Mouse (Mus musculus): ENCODE data around the gene Cyb5r3. TPM values are rescaled to one million over a fixed set of nuclear protein-coding genes. Genes with fewer than 3 reads are reported as not detected.

The Cyb5r3 gene
- total and polyA plus RNA-seq, 3 experiments = 35.7 to 102 (median 59.1) TPM

DNA sequence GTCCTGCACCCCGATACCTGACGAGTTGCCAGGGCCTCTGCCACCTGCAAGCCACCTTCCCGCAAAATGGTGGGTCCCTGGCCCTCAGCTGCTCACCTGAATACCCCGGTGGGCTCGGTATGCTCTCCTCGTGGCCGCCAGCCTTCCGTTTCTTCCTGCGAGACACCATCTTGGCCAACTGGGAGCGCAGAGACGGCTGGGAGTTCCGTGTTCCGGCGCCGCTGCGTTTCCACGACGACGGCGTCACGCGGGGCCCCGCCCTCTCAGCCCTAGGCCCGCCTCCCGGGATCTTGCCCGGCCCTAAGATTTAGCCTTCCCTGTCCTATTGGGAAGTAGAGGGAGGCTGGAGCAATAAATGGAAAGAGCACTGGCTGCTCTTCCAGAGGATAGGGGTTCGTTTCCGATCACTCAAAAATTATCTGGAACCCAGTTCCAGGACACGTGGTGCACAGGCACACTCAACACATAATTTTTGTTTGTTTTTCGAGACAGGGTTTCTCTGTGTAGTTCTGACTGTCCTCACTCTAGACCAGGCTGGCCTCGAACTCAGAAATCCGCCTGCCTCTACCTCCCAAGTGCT lies 49.7 kb downstream of the Cyb5r3 start, which contains the start of gene Rrp7a (continued):
- no peak for TF ChIP-seq NRF1 (IDR thresholded peaks at IDR 0.05; ENCODE audit: low read depth, low read length)
- TF ChIP-seq ETS1 (conservative IDR thresholded peaks at IDR 0.05; ENCODE audit: low read depth, low read length) = no peak
- TF ChIP-seq MXI1 (IDR thresholded peaks at IDR 0.05; ENCODE audit: low read depth, low read length) = peak; percentile 91
- TF ChIP-seq MAFK (IDR thresholded peaks at IDR 0.05; ENCODE audit: insufficient replicate concordance, low read length) = no peak
- TF ChIP-seq POLR2AphosphoS2 (IDR thresholded peaks at IDR 0.05; ENCODE audit: low read depth, low read length) = peak; percentile 62; the same call in 1 of the 2 replicates
- TF ChIP-seq MAZ (IDR thresholded peaks at IDR 0.05; ENCODE audit: low read depth, low read length) = no peak
- TF ChIP-seq USF1 (IDR thresholded peaks at IDR 0.05; ENCODE audit: low read depth, low read length) = peak; percentile 48; the same call in 1 of the 2 replicates
- TF ChIP-seq CHD1 (IDR thresholded peaks at IDR 0.05; ENCODE audit: low read depth, low read length) = no peak
- TF ChIP-seq RCOR1 (conservative IDR thresholded peaks at IDR 0.05; ENCODE audit: low read depth, low read length) = no peak
- no peak for TF ChIP-seq MEF2A (IDR thresholded peaks at IDR 0.05; ENCODE audit: borderline replicate concordance, low read depth, low read length)
- TF ChIP-seq MYC (IDR thresholded peaks at IDR 0.05; ENCODE audit: low read depth, low read length) = peak; percentile 45; the same call in 1 of the 2 replicates
- TF ChIP-seq SIN3A (IDR thresholded peaks at IDR 0.05; ENCODE audit: low read length) = peak; percentile 98
- TF ChIP-seq MAX (IDR thresholded peaks at IDR 0.05; ENCODE audit: low read length) = no peak; the same call in 1 of the 2 replicates

GRCm38 (mm10) chr15:83121709-83122565 lies 50.5 kb downstream of the Cyb5r3 start:
- Histone ChIP-seq H3K27me3 (replicated peaks) (no peaks in the 10 kb centered on the region), H3K4me3 (replicated peaks in 1 of 3; ENCODE audit: low read depth in 2 of 3, low read length in 2 of 3, poor library complexity in 1 of 3) (peak overlapping the region; percentile 90 to 96 (median 92)), H3K9ac (ENCODE audit: insufficient read depth, low read depth) (peak overlapping the region; percentile 85), H3K27ac (ENCODE audit: insufficient read depth, low read depth) (peak overlapping the region; percentile 84), H3K79me2 (replicated peaks; ENCODE audit: control insufficient read depth, extremely low read depth, insufficient read depth, poor library complexity, severe bottlenecking) (peaks cover 28% of the 10 kb centered on the region), H3K4me2 (ENCODE audit: insufficient read depth, low read depth, poor library complexity, severe bottlenecking) (peak overlapping the region; percentile 52; the same call in 1 of the 2 replicates), H3K9me3 (replicated peaks; ENCODE audit: low read length) (no peaks in the 10 kb centered on the region), H3K36me3 (replicated peaks in 1 of 2; ENCODE audit: control insufficient read depth in 1 of 2, insufficient read depth in 1 of 2, low read length in 1 of 2) (peaks cover 49 to 69% of the 10 kb centered on the region in 2 experiments), H3K4me1 (ENCODE audit: control insufficient read depth in 1 of 2, insufficient read depth in 2 of 2) (peaks cover 0 to 12% of the 10 kb centered on the region in 2 experiments; a peak in 2 of 4 replicates)
- DNase-seq (ENCODE audit: extremely low read depth) = peak; percentile 73
- TF ChIP-seq ZMIZ1 (IDR thresholded peaks at IDR 0.05; ENCODE audit: low read depth, low read length) (no peak), CTCF (conservative IDR thresholded peaks at IDR 0.05 in 1 of 2, IDR thresholded peaks at IDR 0.05 in 1 of 2; ENCODE audit: low read depth in 2 of 2, low read length in 2 of 2) (no peak), TBP (conservative IDR thresholded peaks at IDR 0.05; ENCODE audit: low read depth, low read length) (no peak), TCF12 (IDR thresholded peaks at IDR 0.05; ENCODE audit: low read depth, low read length) (no peak), NELFE (IDR thresholded peaks at IDR 0.05; ENCODE audit: low read depth, low read length) (no peak), ZKSCAN1 (IDR thresholded peaks at IDR 0.05; ENCODE audit: borderline replicate concordance, low read depth, low read length) (no peak), HCFC1 (IDR thresholded peaks at IDR 0.05; ENCODE audit: low read depth, low read length) (no peak), GABPA (IDR thresholded peaks at IDR 0.05; ENCODE audit: insufficient replicate concordance, low read depth, low read length) (no peak), RCOR1 (conservative IDR thresholded peaks at IDR 0.05; ENCODE audit: low read depth, low read length) (no peak), BHLHE40 (IDR thresholded peaks at IDR 0.05; ENCODE audit: low read depth, low read length) (no peak), CHD2 (IDR thresholded peaks at IDR 0.05; ENCODE audit: low read length) (no peak)
- dilution Hi-C loops (cut with MboI; ENCODE audit: extremely low pct_ligation_motif_present, extremely low pct_unique_long_range_greater_than_20kb, low sequenced_read_pairs) = no loop called here
- in situ Hi-C loops (cut with MboI; ENCODE audit: low pct_ligation_motif_present, low pct_unique_long_range_greater_than_20kb, low sequenced_read_pairs) = no loop called here
